Mouse (Mus musculus): ENCODE results near the gene Apob. TPM values are rescaled to one million over a fixed set of nuclear protein-coding genes. Genes with fewer than 3 reads are reported as not detected.
"Not testable (repeated sequence)": the region's sequence is repeated elsewhere in the genome, so short reads cannot be mapped to it uniquely, and the experiment has no call there.

The Apob gene
- polyA plus RNA-seq, 1 experiment from 2014 or later = 0.04 TPM

GRCm38 (mm10) chr12:8030057-8030456 lies 52.6 kb downstream of the Apob start:
- no peaks in the 10 kb centered on the region for H3K4me1 ChIP-seq (ENCODE audit: control insufficient read depth, insufficient read depth, low read length)
- DNase-seq (ENCODE audit: low spot score) = no peak
- H3K36me3 ChIP-seq (ENCODE audit: control insufficient read depth, insufficient read depth, low read length) = no peaks in the 10 kb centered on the region
- H3K4me3 ChIP-seq (ENCODE audit: low read depth, low read length) = no peak overlapping the region
- no peak overlapping the region for H3K4me2 ChIP-seq (ENCODE audit: low read depth, low read length)
- no peaks in the 10 kb centered on the region for H3K27me3 ChIP-seq (replicated peaks; ENCODE audit: control insufficient read depth, insufficient read depth, low read length)
- H3K9ac ChIP-seq (ENCODE audit: low read depth, low read length) = no peak overlapping the region
- 37% methylated on average over 2 of the region's 2 CpGs for WGBS
- ATAC-seq (ENCODE audit: low read depth) = no peak
- no peak overlapping the region for H3K27ac ChIP-seq (replicated peaks; ENCODE audit: low read depth, low read length)
- no peaks in the 10 kb centered on the region for H3K9me3 ChIP-seq (ENCODE audit: control insufficient read depth, low read length)

GRCm38 (mm10) chr12:8031169-8031568 lies 53.7 kb downstream of the Apob start:
- not testable (repeated sequence) for H3K9ac ChIP-seq (ENCODE audit: low read depth, low read length); ATAC-seq (ENCODE audit: low read depth); H3K36me3 ChIP-seq (ENCODE audit: control insufficient read depth, insufficient read depth, low read length); H3K4me2 ChIP-seq (ENCODE audit: low read depth, low read length); H3K9me3 ChIP-seq (ENCODE audit: control insufficient read depth, low read length); DNase-seq (ENCODE audit: low spot score); H3K27ac ChIP-seq (replicated peaks; ENCODE audit: low read depth, low read length); H3K4me3 ChIP-seq (ENCODE audit: low read depth, low read length); H3K4me1 ChIP-seq (ENCODE audit: control insufficient read depth, insufficient read depth, low read length); H3K27me3 ChIP-seq (replicated peaks; ENCODE audit: control insufficient read depth, insufficient read depth, low read length)
- 92% methylated on average over 1 of the region's 1 CpGs for WGBS

- Histone ChIP-seq H3K27ac (replicated peaks; ENCODE audit: low read depth, low read length) (no peak overlapping the region), H3K4me1 (ENCODE audit: control insufficient read depth, insufficient read depth, low read length) (no peaks in the 10 kb centered on the region), H3K4me3 (ENCODE audit: low read depth, low read length) (no peak overlapping the region), H3K27me3 (replicated peaks; ENCODE audit: control insufficient read depth, insufficient read depth, low read length) (no peaks in the 10 kb centered on the region), H3K4me2 (ENCODE audit: low read depth, low read length) (no peak overlapping the region), H3K36me3 (ENCODE audit: control insufficient read depth, insufficient read depth, low read length) (no peaks in the 10 kb centered on the region), H3K9ac (ENCODE audit: low read depth, low read length) (no peak overlapping the region), H3K9me3 (ENCODE audit: control insufficient read depth, low read length) (no peaks in the 10 kb centered on the region)
- 38% methylated on average over 14 of the region's 14 CpGs for WGBS
- DNase-seq (ENCODE audit: low spot score) = no peak
- no peak for ATAC-seq (ENCODE audit: low read depth)
These were observed 54.3 kb downstream of the Apob start for GRCm38 (mm10) chr12:8031595-8032358.

- 37% methylated on average over 4 of the region's 4 CpGs for WGBS
- Histone ChIP-seq H3K4me1 (ENCODE audit: control insufficient read depth, insufficient read depth, low read length) (no peaks in the 10 kb centered on the region), H3K27ac (replicated peaks; ENCODE audit: low read depth, low read length) (no peak overlapping the region), H3K9me3 (ENCODE audit: control insufficient read depth, low read length) (no peaks in the 10 kb centered on the region), H3K9ac (ENCODE audit: low read depth, low read length) (no peak overlapping the region), H3K4me3 (ENCODE audit: low read depth, low read length) (no peak overlapping the region), H3K27me3 (replicated peaks; ENCODE audit: control insufficient read depth, insufficient read depth, low read length) (no peaks in the 10 kb centered on the region), H3K36me3 (ENCODE audit: control insufficient read depth, insufficient read depth, low read length) (no peaks in the 10 kb centered on the region), H3K4me2 (ENCODE audit: low read depth, low read length) (no peak overlapping the region)
- DNase-seq (ENCODE audit: low spot score) (no peak), ATAC-seq (ENCODE audit: low read depth) (no peak)
These were observed 54.9 kb downstream of the Apob start for GRCm38 (mm10) chr12:8032359-8032755.

- WGBS = 83% methylated on average over 3 of the region's 3 CpGs
- DNase-seq (ENCODE audit: low spot score) (no peak), ATAC-seq (ENCODE audit: low read depth) (no peak)
- Histone ChIP-seq H3K9ac (ENCODE audit: low read depth, low read length) (no peak overlapping the region), H3K9me3 (ENCODE audit: control insufficient read depth, low read length) (no peaks in the 10 kb centered on the region), H3K36me3 (ENCODE audit: control insufficient read depth, insufficient read depth, low read length) (no peaks in the 10 kb centered on the region), H3K27me3 (replicated peaks; ENCODE audit: control insufficient read depth, insufficient read depth, low read length) (no peaks in the 10 kb centered on the region), H3K4me2 (ENCODE audit: low read depth, low read length) (no peak overlapping the region), H3K4me1 (ENCODE audit: control insufficient read depth, insufficient read depth, low read length) (peaks cover 10% of the 10 kb centered on the region; the same call in 1 of the 2 replicates), H3K27ac (replicated peaks; ENCODE audit: low read depth, low read length) (no peak overlapping the region), H3K4me3 (ENCODE audit: low read depth, low read length) (no peak overlapping the region)
These were observed 60.8 kb downstream of the Apob start for GRCm38 (mm10) chr12:8038081-8038730.

GRCm38 (mm10) chr12:8042626-8043394 lies 65.4 kb downstream of the Apob start:
- ATAC-seq (ENCODE audit: low read depth) (peak; percentile 71; the same call in 1 of the 2 replicates), DNase-seq (ENCODE audit: low spot score) (peak; percentile 64)
- Histone ChIP-seq H3K27ac (replicated peaks; ENCODE audit: low read depth, low read length) (no peak overlapping the region), H3K9ac (ENCODE audit: low read depth, low read length) (no peak overlapping the region), H3K4me2 (ENCODE audit: low read depth, low read length) (no peak overlapping the region), H3K4me1 (ENCODE audit: control insufficient read depth, insufficient read depth, low read length) (peaks cover 10% of the 10 kb centered on the region; the same call in 1 of the 2 replicates), H3K9me3 (ENCODE audit: control insufficient read depth, low read length) (no peaks in the 10 kb centered on the region), H3K27me3 (replicated peaks; ENCODE audit: control insufficient read depth, insufficient read depth, low read length) (no peaks in the 10 kb centered on the region), H3K36me3 (ENCODE audit: control insufficient read depth, insufficient read depth, low read length) (no peaks in the 10 kb centered on the region), H3K4me3 (ENCODE audit: low read depth, low read length) (no peak overlapping the region)
- WGBS = 55% methylated on average over 7 of the region's 7 CpGs

- ATAC-seq (ENCODE audit: low read depth) = no peak
These were observed 69.6 kb downstream of the Apob start for GRCm38 (mm10) chr12:8047046-8047445.

GRCm38 (mm10) chr12:8047789-8048309 lies 70.4 kb downstream of the Apob start:
- Histone ChIP-seq H3K27me3 (replicated peaks; ENCODE audit: control insufficient read depth, insufficient read depth, low read length) (0 out of 2 replicates have a peak, but pooled peaks cover 3% of the 10 kb centered on the region), H3K4me3 (ENCODE audit: low read depth, low read length) (no peak overlapping the region), H3K9me3 (ENCODE audit: control insufficient read depth, low read length) (no peaks in the 10 kb centered on the region), H3K9ac (ENCODE audit: low read depth, low read length) (no peak overlapping the region), H3K4me1 (ENCODE audit: control insufficient read depth, insufficient read depth, low read length) (peaks cover 3% of the 10 kb centered on the region; the same call in 1 of the 2 replicates), H3K36me3 (ENCODE audit: control insufficient read depth, insufficient read depth, low read length) (no peaks in the 10 kb centered on the region), H3K27ac (replicated peaks; ENCODE audit: low read depth, low read length) (no peak overlapping the region), H3K4me2 (ENCODE audit: low read depth, low read length) (no peak overlapping the region)
- DNase-seq (ENCODE audit: low spot score) (no peak), ATAC-seq (ENCODE audit: low read depth) (no peak)
- 9% methylated on average over 1 of the region's 1 CpGs for WGBS

More at GRCm38 (mm10) chr12:8047046-8047445, 69.6 kb downstream of the Apob start:
- DNase-seq (ENCODE audit: low spot score) = no peak
- 0 out of 2 replicates have a peak, but pooled peaks cover 3% of the 10 kb centered on the region for H3K27me3 ChIP-seq (replicated peaks; ENCODE audit: control insufficient read depth, insufficient read depth, low read length)
- H3K4me2 ChIP-seq (ENCODE audit: low read depth, low read length) = no peak overlapping the region
- H3K27ac ChIP-seq (replicated peaks; ENCODE audit: low read depth, low read length) = no peak overlapping the region
- H3K9ac ChIP-seq (ENCODE audit: low read depth, low read length) = no peak overlapping the region
- H3K9me3 ChIP-seq (ENCODE audit: control insufficient read depth, low read length) = no peaks in the 10 kb centered on the region
- no peaks in the 10 kb centered on the region for H3K36me3 ChIP-seq (ENCODE audit: control insufficient read depth, insufficient read depth, low read length)
- peaks cover 10% of the 10 kb centered on the region; the same call in 1 of the 2 replicates for H3K4me1 ChIP-seq (ENCODE audit: control insufficient read depth, insufficient read depth, low read length)
- 95% methylated on average over 2 of the region's 2 CpGs for WGBS
- no peak overlapping the region for H3K4me3 ChIP-seq (ENCODE audit: low read depth, low read length)
